Mouse (Mus musculus) layer of hippocampus, postnatal 14 days (tissue): ENCODE results near the gene Pola1. TPM values are rescaled to one million over a fixed set of nuclear protein-coding genes. Genes with fewer than 3 reads are reported as not detected.
"Not testable (repeated sequence)": the region's sequence is repeated elsewhere in the genome, so short reads cannot be mapped to it uniquely, and the experiment has no call there.

Experiments used
- DNase-seq, 2 experiments: peaks; one replicate each; pipeline ENCODE4 v3.0.0; 2021 to 2022; ENCODE audit warnings: low spot score in 2 of 2, mixed read lengths in 1 of 2
- total RNA-seq, 2 experiments: library from RNA; stranded (reverse); gene quantifications; 2 replicates each; pipeline ENCODE4 v1.2.3; 2021

Gene Pola1
- total RNA-seq, 2 experiments from 2014 or later: 9.2 to 10.2 TPM

DNA sequence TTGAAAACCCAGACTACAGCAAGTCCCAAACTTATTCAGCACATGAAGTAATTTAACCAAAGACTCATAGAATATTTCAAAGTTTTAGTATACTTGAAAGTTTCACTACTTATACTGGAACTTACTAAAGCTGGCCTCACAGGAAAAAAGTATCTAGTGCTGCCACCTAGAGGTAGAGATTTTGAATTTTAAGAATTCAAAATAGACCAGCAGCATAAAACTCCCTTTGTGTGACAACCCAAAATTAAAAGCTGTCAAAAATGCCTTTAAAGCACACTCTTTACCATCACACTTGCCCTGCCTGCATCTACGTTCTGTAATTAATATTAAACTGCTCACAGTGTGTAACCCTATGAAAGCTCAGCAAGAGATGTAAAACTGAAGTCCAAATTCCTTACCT lies 166.2 kb downstream of the Pola1 start:
- DNase-seq: peak in 1 of 2 experiments; percentile 28

DNA sequence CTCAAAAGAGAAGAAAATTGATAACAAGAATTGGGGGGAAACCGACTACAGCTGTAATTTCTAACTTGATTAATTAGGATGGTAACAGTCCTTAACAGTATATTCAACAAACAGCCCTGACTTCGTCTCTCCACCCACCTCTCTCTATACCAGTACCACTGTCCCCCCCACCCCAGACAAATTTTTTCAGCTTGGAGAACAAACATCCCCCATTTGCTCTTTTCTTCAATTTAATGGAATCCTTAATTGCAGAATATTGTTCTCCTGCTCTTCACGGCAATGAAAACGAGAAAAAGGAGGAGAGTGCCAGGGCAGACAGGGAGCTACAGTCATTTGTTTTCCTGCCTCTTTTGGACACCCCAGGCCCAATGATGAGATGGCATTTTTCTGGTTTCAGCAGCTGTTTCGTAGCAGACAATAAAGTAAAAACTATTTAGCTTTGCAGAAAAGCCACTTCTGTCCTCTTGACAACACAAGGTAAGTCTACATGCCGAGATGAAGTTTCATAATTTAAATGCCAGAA lies 202.2 kb downstream of the Pola1 start:
- DNase-seq: peak in 1 of 2 experiments; percentile 1

DNA sequence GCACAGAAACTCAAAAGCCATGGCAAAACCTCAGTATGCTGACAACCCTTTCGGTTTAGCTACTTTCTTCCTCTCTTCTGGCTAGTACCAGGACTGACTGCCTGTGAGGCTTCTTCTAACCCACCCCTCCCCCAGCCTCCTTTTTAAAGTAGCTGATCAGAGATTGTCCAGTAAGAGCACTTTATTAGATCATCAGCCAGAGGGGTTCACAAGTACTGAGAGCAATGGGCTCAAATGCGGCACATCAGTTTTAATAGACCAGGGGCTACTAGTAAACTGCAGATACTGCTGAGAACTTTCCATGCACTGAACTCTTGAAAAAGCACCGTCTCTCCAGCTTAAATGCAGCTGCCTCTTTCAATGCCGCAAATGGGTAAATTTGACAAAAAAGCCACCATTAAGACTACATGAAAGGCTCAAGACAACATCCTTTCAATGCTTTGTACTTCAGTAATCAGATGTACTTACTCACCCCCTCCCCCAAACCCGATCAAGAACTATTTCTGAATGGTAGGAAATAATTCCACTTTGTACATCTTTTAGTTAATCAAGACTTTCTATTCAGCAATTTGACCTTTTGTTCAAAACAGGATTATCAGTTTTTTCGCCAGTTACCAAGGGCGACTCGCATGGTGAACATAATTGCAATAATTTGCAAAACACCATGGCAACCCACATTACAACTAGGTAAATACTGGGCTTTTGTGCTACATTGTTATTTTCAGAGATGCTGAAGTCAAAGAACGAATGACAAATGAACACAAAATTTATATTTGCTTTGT lies 202.8 kb downstream of the Pola1 start:
- peak; percentile 2 to 20 for DNase-seq

DNA sequence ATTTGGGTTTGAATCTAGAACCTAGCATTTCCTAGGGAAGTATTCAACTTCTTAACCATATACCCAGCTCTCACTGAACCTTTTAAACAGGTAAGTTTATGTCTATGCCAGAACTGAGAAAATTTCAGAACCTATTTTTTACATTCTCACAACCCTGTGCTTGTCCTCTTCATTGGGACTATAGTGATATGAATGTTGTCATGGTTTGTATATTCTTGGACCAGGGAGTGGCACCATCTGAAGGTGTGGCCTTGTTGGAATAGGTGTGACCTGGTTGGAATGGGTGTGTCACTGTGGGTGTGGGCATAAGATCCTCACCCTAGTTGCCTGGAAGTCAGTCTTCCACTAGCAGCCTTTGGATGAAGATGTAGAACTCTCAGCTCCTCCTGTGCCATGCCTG lies 231.1 kb downstream of the Pola1 start:
- DNase-seq: not testable (repeated sequence)

DNA sequence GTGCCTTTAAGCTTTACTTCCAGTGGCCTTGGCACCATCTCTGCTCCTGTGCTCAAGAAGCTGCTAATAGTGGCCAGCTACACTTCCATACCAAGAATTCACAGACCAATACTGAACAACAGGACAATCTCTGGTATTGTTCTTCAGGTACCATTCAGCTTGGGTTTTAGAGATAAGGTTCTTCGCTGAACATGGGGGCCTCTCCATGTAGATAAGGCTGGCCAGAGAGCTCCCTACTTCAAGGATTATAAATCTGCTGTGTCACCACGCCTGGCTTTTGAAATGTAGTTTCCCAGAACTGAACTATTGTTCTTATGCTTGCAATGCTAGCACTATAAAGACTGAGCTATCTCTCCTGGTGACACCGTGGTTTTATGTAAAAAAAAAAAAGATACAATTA lies 234.9 kb downstream of the Pola1 start:
- no peak for DNase-seq

DNA sequence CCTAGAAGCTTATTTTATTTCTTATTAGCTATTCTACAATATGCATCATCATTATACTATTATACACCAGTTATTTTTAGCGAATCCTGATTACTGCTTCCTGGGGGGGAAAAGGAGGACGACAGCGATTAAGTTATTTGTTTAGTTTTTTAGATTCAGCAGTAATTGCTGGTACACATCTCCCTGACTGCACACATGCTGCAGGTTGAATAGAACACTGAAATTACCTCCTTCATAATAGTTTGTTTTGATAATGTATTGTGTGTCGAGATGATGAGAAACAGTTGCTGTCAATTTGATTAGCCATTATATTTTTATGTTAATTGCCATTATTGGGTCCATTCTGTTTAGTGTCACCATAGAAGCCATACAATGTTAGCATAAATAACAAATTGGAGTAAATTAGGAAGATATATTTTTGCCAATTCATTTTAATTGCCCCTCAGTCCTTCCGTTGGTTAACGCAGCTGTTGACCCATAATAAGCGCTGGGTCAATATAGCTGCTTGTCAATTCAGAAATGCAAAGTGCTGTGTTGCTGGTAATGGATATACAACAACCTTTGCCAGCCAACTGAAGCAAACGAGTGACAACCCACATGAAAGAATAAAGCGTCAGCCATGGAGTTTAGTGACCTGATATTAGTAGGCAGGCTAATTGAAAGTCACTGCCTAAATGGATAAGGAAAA lies 254.5 kb downstream of the Pola1 start:
- DNase-seq: no peak

DNA sequence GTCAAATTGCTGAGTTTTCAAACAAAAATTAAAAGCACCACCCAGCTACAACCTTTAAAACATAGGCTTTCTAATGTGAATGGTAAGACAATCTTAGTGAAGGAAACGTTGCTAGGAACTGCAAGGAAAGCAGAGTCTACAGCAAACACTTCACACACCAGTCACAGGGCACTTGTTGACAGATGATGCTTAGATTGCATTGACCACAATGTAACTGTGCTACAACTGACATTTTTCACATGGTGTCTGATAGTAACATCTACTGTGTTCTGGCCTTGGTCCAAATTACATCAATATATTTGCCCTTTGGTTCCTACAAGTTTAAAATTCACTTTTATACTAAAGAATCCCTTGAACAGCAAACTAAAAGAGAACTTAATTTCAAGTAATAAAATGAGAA lies 258.5 kb downstream of the Pola1 start:
- no peak for DNase-seq

DNA sequence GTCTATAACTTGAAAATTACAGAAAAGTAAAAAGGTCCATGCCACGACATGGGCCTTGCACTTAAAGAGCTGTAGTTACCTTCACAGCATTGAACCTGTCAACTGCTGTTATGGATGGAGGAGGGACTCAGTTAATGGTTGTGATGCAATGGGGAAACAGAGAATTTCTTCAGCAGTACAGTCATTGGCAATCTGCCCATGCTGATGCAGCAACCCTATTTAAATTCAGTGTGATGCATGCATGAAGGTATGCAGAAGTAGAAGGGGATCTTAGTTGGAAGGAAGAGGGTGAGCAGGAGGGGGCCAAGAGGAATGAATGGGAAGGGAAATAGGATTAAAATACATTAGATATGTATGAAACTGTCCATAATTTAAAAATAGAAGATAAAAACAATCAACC lies 262.2 kb downstream of the Pola1 start:
- DNase-seq: no peak

DNA sequence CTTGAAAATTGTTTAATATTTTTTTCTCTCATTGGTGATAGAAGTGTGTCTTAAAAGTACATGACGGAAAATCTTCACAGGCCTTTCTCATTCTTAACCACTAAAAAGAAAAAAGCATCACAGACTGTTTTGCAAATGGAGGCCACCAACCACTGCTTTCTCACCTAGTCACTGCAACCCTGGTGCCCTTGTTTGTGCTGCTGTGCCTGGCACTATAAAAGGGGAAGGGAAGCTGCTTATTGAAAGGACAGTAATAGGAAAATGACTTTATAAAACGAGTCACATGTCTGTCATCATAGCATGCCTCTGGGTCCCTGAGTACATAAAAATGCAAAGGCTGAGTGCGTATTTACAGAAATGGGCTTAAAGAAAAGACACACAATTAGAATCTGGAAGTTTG lies 263.7 kb downstream of the Pola1 start:
- no peak for DNase-seq

DNA sequence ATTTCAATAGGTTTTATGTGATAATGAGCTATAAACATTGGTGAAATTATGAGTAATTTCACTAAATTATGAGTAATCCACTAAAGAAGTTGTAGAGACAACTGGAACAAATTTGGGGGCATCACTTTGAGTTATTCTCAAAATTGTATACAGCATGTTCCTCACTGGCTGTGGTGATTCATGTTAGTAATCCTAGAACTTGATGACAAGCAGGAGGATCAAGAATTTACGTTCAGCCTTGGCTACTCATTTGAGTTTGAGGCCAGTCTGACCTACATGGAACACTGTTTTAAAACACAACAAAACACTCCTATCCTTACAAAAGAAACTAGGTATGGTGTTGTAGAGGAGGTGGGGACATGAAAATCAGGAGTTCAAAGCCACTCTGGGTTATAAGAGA lies 310.6 kb downstream of the Pola1 start:
- DNase-seq: no peak

DNA sequence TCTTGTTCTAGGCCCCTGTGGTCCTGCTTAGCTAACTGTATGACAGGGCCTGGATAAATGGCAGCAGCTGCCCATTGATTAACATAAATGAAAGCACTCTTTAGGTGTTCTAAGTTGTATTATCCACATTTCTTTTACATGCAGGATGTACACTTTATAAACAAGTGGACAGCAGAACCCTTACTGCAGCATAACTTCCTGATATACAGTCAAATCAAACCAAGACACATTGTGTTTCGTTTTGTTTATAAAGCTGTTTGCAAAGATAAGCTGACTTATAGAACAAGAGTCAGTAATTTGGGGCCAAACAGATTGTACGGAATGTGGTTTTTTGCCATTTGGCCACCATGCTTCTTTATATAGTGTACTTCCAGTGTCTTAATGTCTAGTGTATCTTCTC lies 312.0 kb downstream of the Pola1 start:
- DNase-seq: no peak

DNA sequence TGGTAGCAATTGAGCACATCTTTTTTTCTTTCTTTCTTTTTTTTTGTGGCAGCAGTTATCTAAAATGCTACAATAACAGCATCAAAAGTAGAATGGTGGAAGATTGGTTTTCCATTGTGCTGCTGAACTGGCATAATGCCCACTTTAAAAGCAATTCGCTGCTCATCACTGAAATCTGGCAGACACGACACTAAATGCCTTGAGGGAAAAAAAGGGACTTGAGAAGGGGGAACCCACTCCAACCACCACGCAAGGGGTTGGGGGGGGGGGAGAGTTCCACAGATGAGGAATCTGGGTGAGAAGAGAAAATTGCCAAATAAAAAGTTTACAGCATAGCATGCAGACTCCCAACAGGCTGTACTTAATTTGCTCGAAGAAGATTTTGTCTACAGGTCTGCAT lies 314.4 kb downstream of the Pola1 start:
- no peak for DNase-seq

DNA sequence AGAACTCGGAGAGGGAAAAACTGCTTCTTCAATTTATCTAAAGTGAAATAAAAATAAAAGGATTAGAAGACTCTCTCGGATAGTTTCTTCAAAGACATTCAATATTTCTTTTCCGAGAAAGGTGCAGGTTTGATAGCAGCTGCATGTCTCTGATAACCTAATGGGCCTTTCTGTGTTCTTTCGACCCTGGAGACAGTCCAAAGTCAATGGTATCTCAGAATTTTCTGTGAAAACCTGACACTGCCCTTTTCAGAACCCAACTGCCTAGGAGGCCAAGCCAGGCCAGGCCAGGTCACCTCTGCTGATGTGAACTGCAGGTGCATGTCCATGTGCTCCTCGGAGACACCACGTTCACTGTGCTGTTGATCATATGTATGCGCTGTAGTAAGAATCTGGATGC lies 326.2 kb downstream of the Pola1 start:
- no peak for DNase-seq

DNA sequence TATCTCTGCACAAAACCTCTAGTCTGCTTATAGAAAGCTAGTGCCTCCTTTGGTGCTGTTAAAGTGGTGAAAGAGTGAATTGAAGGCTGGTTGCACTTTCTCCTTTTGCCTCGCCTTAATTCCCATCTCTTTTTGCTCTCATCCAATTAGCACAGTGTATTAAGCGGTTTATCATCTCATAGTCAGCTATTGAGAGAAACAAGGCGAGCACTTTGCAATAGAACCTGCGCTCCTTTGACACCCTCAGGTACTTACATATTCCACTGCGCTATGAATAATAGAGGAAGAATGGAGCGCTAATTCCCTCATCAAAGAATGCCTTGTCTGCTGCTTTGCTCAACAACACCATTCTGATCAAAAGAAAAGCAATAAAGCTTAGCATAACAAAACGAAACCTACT lies 330.2 kb downstream of the Pola1 start:
- no peak for DNase-seq

DNA sequence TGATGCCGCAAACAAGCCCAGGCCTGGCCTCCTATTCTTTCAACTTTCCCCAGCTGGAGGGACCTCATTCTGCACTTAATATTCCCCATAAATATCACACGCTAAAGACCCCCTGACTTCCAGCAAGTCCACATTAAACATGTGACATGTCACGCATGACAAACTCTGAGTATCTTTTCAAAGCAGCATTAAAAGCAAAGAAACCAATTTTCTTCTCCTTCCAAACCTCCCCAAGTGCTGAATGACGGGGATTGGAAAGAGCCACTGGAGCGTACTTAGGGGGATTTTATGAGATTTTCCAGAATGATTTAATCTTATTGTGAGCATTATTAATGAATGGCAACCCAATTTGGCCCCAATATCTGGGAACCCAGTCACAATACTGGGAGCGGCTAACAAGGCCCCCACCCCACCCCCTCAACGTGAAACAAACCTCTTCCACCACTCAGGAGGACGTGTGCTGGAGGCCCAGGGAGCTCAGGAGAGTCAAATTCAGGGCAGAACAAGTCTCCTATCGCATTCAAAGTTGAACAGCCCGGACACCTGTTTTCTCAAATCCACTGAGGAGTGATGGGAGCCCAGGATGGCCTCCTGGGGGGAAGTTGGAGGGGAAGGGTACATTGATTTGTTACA lies 331.7 kb downstream of the Pola1 start:
- DNase-seq: no peak

DNA sequence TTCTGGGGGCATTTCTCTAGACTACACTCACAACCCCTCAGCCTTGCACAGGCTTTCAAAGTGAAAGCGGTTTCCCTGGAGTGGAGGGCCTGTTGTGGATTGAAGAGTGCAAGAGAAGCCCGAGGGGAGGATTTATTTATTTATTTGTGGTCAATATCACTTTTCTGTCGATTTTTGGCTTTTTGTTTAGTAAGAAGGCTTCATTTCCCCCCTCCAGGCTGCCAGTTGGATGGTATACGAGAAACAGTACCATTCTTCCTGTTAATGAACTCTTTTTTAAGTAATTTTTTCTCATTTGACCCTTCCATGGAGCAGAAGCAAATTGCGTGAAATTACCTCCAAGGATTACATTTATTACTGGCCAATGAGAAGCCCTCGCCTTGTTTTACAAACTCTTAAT lies 332.2 kb downstream of the Pola1 start:
- DNase-seq: no peak

DNA sequence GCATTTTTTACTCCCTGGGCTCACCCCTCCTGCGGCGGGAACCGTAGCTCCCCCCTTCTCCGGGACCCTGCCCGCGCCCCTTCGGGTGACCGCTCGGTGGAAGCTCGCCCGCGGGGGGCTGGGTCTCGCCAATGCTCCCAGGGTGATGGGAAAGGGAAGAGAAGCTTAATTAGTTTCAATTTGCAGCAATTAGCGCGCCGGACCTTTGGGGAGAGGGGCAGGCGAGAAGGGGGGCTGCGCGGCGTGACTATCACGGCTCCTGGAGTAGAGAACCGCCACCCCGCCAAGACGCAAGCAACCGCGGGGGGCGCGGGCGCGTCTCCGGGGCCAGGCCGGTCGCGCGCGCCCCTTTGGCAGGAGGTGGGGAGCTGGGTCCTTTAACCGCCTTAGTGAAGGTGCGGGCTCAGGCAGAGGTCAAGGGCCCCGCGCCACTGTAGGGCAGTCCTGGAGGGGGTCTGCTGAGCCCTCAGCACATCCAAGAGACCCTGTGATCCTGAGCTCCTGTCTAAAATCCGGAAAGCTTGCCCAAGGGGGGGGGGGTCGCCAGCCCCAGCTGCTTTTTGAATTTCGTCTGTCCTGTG lies 332.8 kb downstream of the Pola1 start:
- DNase-seq: no peak

DNA sequence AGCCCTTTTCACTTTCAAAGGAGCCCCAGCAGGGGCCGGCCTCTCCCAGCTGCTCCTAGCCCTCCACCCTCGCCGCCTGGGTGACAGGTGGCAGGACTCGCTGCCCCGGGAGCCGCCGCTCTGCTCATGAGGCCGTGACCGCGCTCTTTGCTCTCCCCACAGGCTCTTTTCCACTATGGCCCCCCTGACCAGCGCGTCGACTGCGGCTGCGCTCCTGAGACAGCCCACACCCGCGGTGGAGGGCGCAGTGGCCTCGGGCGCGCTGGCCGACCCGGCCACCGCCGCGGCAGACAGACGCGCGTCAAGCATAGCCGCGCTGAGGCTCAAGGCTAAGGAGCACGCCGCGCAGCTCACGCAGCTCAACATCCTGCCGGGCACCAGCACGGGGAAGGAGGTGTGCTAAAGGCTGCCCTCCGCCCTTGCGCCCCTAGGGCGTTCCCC lies 334.9 kb downstream of the Pola1 start:
- DNase-seq: no peak

DNA sequence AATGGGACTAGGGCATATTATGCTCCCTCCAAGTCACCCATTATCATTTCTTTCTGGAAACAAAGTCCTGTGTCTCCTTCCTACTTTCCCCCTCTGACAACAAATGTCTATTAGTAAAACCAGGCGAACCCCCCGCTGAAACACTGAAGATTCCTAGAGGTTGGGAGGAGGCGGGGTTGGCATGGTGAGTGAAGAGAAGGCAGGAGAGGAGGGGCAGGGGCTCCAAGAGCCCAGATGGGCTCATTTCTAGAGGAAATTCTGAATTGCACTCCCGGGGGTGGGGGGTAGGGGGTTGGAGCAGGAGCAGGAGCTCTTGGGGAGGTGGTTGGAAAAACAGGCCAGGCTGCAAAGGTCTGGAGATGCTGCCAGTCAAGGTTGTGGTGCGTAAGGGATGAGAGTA lies 336.1 kb downstream of the Pola1 start:
- no peak for DNase-seq

DNA sequence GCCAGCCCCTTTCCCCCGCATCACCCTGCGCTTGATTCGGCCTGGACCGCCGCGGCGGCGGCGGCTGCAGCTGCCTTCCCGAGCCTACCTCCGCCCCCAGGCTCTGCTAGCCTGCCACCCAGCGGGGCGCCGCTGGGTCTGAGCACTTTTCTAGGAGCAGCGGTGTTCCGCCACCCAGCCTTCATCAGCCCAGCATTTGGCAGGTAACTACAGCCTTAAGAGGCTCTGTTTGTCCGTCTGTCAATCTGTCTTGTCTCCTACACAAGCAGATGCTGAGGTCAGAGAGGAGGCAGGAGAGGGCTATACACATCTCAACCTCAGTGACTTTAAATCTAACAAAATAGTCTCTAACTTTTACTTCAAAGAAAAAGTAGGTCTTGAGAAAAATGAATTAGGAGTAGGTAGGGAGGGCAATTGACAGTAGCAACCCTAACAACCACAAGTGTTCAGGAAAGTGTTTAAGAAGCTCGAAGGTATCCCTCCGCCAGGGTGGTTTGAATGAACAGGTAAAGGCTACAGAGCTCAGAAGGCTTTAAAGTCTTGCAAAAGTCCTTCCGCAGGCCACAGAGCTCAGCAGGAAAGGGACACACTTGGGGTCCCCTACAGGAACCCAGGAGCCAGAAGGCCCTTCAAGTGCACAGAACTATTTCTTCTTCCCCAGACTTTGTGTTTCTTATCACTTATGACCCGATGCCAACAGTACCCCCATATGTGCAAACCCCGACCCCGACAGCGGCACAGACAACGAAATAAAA lies 337.0 kb downstream of the Pola1 start:
- no peak for DNase-seq

DNA sequence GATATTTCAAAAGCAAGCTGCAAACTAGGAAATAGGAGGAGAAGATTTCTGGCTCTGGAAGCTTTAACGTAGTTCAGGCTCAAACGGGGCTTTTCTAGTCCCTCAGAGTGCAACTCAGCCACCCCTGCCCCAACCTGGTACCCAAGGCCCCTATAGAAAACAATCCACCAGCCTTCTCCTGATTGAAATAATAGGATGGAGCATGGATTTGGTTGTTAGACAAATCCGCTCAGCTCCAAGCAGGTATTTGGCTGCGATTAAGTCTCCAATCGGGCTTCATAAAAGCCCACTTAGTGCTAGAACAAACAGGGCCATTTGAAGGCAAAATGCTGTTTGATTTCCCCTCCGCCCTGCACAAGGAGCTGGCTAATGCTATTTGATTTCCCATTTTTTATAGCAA lies 339.9 kb downstream of the Pola1 start:
- no peak for DNase-seq
